Mouse (Mus musculus): ENCODE measurements around the gene Mertk. TPM values are rescaled to one million over a fixed set of nuclear protein-coding genes. Genes with fewer than 3 reads are reported as not detected.

Gene Mertk
- polyA plus RNA-seq, 2 experiments from 2014 or later: 0.15 to 0.51 TPM

DNA sequence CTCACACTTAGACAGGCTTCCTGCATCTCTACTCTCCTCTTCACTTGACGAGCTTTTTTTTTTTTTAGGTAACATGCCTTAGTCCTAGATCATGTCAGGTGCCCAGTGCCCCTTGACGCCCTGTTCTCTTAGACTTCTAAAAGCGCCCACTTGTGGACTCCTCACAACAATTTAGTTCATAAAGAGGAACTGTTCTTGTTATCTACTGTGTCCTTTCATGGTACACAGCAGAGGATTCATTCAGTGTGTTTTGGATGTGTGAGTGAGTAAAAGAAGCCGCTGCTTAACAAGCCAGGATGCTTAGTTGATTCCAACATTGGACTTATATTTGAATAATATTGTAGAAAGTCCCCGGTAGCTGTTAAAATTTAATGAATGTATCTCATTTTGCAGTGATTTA is 125.1 kb downstream of the Mertk start:
- no peak for ATAC-seq

DNA sequence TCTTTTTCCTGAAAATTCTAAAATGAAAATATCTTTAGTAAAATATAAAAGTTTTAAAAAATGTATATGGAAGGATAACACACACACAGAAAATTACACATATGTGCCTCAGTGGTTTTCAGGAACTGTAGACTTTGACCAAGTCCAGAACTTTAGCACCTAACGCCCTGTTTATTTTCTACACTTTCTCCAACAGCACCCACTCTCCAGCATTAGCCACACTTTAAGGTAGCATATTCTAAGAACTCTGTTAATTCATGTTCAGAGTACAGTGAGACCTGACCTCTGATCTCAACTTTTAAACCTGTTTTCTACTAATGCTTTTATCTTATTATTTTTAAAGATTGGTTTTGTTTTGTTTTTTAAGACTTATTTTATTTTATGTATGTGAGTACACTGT is 129.0 kb downstream of the Mertk start:
- ATAC-seq: no peak

DNA sequence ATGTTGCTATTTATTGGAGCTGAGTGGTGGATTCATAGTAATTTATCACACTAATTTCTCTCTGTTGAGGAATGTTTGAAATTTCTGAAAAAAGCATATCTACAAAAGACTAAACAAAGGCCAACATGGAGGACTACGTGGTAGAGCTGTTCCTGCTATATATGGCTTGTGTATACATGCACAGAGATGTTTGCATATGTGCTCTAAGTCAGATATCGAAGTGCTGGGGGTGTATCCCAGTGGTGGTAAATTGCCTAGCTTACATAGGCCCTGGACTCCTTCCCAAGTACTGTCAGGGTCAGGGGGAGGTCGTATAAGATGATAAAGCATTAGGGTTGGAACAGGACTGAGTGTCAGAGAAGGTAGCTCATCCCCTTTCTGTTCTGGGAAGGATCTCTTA is 133.9 kb downstream of the Mertk start:
- no peak for ATAC-seq

DNA sequence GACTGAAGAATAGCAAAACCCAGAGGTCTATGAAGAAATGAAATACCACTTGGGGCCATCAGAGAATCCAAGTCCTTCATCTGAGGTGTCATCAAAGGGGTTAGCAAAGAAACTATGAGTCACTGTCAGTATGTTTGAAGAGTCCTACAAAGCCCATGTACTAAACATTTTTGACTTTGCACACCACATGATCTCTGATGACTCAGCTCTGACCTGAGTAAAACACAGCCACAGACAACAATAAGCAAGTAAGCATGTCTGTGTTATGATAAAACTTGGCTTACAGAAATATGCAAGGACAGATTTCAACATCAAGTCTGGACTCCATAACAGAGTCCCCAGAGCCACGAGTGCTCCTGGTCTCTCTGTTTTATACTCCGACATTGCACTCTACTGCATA is 134.3 kb downstream of the Mertk start:
- ATAC-seq: no peak

DNA sequence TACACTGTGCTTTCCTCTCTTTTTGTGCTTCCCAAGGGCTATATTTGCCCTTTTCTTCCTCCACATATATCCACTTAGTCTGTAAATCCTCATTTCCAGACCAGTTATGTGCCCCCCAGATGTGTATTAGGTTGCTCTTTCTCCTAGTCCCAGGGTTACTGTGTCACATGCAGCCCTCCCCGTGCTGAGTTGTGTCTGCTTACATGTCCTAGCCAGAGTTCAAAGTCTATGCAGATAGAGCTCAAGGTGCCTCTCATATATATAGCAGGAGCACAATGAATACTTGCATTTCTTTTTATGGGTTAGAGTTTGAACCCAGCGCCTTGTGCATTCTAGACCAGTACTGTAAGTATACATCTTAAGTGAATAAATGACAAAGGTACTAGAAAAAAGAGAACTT is 134.7 kb downstream of the Mertk start:
- no peak for ATAC-seq

DNA sequence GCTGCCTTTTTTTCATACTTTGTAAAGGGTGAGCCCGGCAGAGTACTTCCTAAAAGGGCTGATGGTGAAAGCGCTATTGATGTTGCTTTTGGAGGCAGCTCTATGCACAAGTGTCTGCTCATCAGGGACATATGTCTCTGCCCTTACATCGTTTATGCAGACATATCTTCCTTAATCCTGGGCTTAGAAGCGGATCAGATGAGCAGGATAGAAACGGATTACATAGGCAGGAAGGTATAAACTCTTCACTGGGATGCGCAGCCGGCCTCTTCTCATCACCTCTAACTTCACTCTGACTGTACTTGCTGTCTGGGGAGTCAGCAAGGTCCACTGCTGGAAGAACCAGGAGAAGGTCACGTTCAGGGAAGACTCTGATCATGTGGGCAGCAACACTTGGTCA is 138.8 kb downstream of the Mertk start:
- no peak for ATAC-seq

DNA sequence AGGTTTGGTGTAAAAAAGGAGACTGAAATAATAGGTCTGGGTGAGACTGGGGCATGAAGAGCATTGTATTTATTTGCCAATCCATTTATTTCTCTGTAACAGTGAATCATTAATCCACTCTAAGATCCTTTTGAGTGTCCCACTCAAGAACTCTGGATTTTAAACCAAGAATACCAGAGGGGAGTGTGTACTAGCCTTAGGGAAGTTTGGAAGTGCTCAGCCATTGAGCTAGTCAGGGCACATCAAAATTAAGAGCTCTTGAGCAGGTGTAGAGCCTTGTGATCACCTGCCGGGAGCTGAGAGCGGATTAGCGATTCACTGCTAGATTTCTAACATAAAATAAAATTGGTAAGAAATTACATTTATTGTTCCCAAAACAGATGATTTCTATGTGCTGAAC is 139.9 kb downstream of the Mertk start:
- no peak for ATAC-seq

DNA sequence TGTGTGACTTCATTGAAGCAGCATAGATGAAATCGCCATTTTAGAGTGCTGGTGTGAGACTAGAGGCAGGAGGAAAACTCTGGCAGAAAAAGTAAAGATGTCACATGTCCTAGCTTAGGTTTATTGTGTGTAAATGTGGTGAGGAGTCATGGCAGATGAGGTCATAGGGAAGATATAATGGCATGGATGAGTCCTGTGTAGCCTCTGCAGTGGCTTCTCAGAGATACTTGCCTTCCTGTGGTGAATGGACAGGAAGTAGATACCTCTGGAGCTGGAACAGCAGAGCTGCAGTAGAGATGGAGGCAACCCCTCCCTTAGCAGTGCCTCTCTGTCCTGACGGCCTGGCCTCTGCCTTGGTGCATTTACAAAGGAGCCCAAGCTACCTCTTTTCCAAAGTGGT is 140.7 kb downstream of the Mertk start:
- no peak for ATAC-seq

DNA sequence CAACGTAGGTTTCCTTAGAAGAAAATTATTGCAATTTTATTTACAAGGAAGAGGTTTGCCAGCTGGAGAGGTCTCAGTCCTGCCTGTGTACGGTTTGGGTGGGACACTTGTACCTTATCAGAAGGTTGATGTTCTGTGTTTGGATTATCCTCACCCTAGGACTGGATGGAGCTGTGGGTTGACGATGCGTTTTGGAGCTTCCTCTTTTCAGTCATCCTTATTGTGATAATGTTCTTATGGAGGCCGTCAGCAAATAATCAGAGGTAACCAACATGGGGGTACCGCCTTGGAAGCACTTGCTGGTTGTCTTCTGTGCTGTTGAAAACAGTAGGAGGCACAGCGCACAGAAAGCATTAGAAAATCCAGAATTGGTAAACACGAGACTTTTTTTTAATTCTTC is 143.7 kb downstream of the Mertk start:
- no peak for ATAC-seq

DNA sequence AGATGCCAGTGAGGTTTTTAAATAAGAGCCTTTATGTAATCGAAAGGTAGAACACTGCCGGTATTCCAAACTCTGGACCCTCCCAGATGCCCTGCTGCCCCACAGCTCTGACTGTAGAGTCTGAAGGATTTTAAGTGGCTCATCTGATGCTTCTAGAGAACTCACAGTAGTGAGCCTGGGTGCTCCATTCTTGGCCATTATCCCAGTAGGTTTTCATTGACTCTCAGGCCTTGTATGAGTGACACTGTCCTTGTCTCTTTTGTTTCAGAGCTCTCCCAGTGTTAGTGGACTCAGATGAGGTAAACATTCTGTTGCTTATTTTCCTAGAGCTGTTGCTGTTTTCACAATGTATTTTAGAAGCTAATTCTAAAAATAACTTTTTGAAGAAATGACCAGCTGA is 151.3 kb downstream of the Mertk start:
- ATAC-seq: no peak

Other genes with a start within 250 kb of the Mertk start
- gene Spdye4c, start 107.7 kb upstream of the Mertk start, polyA plus RNA-seq (2017; shearing (Covaris generic)): not detected
- gene Anapc1, start 11.6 kb upstream of the Mertk start, polyA plus RNA-seq (2017; shearing (Covaris generic)): 10 to 100 TPM; 44.4 to 57.1 TPM
- gene Tmem87b, start 119.2 kb downstream of the Mertk start, polyA plus RNA-seq (2017; shearing (Covaris generic)): 10 to 100 TPM; 18.4 to 22.1 TPM
- not detected for gene Fbln7, start 164.0 kb downstream of the Mertk start, polyA plus RNA-seq (2017; shearing (Covaris generic))
- gene Zc3h8, start 245.1 kb downstream of the Mertk start, polyA plus RNA-seq (2017; shearing (Covaris generic)): 1 to 10 TPM; 6.4 to 8.7 TPM